Mouse (Mus musculus) E14TG2a.4 (cell line): ENCODE results near the gene OR5BS1P.

Experiments
- CTCF ChIP-seq: conservative IDR thresholded peaks from 2 replicates; pipeline ENCODE4 v1.5.1; 2014; ENCODE audit warnings: low read length
- POU5F1 ChIP-seq: IDR thresholded peaks from 2 replicates; pipeline ENCODE4 v1.6.1; 2014; ENCODE audit warnings: low read length, borderline replicate concordance

DNA sequence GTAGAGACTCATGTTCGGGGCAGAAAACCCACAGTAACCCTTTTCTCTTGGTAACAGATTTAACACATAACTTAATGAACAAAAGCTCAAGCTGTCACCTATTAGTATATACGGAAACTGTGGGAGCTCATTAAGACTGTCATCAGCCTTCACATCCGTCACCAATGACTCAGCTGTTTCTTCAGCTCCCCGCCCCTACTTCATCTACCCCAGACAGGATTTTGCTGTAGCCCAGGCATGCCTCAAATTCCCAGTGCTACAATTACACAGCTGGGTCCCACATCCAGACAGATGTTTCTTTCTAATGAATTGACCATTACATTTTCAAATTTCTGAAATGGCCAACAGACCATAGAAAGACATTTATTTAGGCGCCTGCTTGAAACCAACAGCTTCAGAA lies 56.4 kb downstream of the OR5BS1P start:
- no peak for TF ChIP-seq CTCF
- no peak for TF ChIP-seq POU5F1
